Mouse (Mus musculus) kidney, adult 8-10 months (tissue): ENCODE results near the gene Atp11a.

Source experiments
- DNase-seq, 2 experiments: peaks; one replicate each; pipeline ENCODE4 v3.0.0; 2022

Atp11a gene

DNA sequence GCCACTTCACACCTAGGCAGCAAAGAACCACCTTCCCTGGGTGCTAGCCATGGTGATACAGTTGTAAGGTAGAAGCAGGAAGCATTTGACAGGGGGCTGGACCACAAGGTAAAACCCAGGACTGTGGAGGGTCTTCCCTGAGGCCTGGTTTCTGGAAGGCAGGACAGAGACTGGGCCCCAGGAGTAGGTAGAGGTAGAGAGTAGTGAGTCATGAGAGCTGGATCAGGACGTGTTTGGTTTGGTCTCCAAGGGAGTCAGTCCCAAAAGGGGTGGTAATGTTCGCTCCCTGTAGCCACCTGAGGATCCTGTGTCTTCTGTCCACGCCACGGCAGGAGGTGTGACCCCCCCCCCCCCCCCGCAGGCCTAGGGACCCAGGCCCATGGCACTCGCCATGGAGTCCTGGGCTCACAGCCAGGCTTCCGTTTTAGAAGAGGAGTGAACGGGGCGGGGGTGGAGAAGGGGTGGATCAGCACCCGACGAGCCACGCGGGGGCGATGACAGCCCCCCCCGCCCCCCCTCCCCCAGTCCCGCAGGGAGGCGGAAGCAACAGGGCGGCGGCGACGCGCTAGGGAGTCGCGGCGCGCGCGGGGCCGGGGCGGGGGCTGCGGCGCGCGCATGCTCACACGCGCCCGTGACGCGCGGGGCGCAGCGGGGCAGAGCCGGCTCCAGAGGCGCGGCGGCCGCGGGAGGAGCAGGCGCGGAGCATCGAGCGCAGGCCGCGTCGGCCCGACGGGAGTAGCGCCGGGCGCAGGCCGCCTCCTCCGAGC lies at the start of gene Atp11a:
TSS of gene Atp11a (plus strand) at position 624 of the 767 bp plus-strand sequence.
- DNase-seq = peak; percentile 53 to 55

DNA sequence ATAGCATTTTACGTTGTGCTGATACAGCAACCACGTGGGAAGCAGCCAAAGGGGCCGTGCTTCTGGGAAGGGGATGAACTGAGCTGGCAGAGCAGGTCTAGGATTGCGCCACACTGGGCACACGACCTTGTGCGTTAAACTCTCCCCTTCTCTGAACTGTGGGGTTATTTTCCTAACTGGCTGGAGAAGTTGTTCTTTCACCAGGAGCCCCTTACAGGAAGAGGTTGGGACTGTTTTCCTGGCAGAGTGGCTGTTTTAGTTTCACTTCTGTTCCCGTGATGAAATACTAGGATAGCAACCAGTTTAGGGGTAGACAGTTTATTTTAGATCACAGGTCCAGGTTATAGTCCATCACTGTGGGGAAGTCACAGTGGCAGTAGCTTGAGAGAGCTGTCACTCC lies 45.2 kb upstream of the Atp11a start:
- DNase-seq = no peak

DNA sequence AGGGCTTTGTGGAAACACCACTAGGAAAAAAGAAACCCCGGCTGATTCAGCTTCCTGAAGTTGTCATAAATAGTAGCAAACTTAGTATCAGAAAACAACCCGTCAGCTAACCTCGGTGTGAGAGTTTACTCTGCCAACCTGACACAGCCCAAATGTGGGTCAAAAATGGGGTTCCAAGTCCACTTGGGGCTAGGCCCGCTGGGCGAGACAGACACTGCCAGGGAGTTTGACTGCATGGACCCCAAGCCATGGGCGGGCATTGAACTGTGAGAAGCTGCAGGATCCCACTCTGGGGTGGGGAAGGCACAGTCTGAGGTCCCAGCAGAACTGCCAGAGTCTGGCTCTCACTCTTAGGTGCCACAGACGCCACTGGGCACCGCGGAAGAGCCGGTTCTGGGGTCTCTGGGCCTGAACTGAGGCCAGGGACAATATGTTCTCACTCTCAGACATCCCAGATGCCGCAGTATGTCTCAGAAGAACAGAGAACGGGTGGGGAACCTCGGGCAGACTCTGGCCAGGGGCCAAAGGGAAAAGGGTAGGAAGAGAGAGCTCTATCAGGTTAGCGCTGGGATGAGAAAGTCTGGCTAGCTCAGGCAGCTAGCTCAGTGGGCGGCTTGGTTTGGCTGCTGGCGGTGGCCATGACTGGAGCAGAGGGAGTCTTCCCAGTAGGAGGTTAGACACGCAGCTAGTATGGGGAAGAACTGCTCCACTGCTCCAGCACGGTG lies 40.8 kb upstream of the Atp11a start:
- peak; percentile 66 to 79 for DNase-seq

GRCm38 (mm10) chr8:12719091-12719490 lies 37.7 kb upstream of the Atp11a start:
- DNase-seq = peak; percentile 70 to 76

DNA sequence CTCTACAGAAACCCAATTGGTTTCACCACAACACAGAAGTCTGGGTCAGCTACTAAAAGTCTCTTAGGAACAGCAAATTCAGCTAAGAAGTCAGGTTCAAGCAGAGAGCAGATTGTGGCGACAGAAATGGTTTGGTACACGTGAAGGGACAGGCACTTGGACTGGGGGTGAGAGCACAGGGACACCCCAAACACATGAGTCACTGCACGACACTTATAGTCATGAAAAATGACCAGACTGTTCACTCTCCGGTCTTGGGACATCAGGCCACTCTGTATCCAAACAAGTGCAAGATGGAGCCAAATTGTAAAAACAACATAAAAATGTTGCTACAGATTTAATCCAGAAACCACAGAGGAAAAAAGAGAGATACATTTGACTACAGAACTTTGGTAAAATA lies 28.2 kb upstream of the Atp11a start:
- no peak for DNase-seq

DNA sequence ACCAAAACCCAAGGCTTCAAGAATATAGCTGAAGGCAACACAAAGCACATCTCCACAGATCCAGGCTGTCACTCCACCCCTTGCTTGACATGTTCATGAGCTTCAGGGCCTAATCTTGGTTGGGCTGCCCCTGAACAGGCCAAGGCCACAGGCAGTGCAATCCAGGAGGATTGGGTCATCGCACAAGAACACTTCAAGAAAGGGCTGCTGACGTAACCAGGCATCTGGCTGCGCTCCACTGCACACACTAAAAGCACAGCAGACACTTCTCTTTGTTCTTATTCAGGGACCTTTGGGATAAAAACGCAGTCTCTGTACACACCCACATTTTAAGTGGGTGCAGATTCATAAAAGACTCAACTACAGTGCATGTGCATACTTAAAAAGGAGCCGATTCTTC lies 26.0 kb upstream of the Atp11a start:
- DNase-seq = peak; percentile 30 to 68

DNA sequence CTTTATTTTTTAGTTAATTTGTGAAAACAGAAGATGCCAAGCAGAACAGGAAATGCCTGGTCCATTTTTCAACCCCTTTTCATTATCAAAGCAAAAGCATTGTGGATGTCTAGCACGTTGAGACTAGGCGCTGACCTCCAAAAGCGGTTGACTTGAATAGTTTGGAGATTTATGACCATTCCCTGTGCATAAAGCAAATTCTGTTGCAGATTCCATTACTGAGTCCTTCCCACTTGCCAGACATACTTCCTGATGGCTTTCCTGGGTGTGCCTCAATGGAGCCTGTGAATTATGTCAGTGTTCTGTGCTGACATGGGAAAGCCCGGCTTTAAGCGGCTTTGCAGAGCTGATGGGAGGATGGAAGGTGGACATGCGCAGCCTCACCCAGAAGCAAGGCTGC lies 24.4 kb upstream of the Atp11a start:
- DNase-seq = no peak

DNA sequence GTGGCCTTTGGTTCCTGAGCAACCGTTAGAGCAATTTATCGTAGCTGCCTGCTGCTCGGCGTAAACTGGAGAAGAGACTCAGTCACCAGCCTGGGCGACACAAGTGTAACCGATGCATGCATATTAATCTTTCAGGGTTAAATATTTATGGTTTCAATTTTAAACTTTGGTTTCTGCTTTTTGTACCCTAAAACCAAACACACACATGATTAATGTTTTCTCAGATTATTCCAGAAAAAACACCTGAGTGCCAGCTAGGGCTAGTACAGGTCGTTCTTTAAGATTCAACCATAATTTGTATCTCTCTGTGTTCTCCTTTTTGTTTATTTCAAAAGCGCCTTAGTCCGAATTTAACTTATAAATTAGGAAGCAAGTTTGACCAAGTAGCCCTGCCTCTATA lies 17.7 kb upstream of the Atp11a start:
- no peak for DNase-seq

DNA sequence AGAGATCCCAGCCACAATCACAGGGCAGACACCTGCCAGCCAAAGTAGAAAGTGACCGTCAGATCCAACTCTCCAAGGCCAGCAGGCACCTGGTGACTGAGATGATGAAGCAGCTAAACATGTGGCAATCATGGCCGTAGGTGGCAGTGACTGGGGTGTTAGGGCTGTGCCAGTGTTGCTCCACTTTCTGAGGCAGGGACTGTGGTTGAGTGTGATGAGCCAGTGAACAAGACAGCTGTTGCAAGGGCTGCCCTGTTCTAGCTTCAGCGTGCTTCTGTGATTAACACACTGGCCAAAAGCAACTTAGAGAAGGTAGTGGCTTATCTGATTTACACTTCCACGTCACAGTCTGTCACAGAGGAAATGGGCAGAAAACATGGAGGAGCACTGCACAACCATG lies 13.4 kb upstream of the Atp11a start:
- DNase-seq = no peak

DNA sequence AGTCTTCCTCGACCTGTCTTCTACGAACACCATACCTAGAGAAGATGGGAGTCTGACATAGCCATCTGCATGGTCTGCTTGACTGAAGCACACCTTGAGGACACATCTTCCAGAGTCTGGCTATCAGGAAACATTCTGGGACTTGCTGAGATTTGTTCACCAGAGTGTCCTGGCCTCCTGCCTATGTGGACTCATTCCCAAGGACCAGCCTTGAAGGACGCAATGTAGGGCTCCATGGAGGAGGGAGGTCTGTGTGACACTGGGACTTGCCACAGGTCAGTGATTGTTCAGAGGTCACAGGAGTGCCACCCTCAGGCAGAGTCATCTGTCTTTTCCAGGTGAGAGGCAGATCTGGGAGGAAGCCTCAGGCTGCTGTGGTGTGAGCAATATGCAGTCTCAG lies 8.6 kb upstream of the Atp11a start:
- DNase-seq = no peak

GRCm38 (mm10) chr8:12749116-12749515 lies 7.7 kb upstream of the Atp11a start:
- peak; percentile 80 to 89 for DNase-seq

GRCm38 (mm10) chr8:12753054-12753453 lies 3.8 kb upstream of the Atp11a start:
- peak; percentile 69 to 71 for DNase-seq

DNA sequence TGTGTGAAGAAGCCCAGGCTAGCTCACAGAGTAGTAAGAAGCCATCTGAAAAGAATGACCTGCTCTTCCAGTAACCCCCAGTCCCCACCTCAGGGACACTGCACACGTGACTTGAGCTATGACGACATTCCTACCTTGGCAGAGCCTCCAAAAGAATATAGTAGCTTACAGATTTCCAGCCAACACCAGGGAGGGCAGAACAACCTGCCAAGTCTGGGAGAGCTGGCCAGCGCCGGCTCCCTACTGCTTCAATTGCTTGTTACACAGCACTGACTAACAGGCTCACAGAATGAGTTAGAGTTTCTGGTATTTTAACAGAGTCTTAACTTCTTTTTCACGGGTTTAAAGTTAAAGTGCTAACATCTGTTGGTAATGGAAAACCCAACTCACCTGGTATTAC lies 2.7 kb upstream of the Atp11a start:
- peak; percentile 83 to 84 for DNase-seq

DNA sequence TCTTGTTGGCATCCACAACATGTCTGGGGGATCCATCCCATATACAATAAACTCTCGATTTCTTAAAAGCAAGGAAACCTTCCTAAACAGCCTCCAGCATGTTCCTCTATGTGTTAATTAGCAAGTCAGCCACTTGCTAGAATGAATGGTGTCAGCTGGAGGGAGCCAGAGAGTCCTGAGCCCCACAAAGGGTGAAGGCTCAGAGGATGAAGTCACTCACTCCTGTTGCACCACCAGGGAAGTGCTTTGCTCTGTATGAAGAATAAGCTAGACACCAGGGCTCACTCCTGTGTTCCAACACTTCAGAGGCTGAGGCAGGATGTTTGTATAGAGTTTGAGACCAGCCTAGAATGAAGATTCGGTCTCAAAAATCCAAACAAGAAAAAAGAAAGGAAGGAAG lies 1.5 kb upstream of the Atp11a start:
- DNase-seq = no peak

- DNase-seq = no peak
These were observed 988 bp upstream of the Atp11a start for GRCm38 (mm10) chr8:12755826-12756225.

GRCm38 (mm10) chr8:12757231-12757940 lies 572 bp downstream of the Atp11a start:
- no peak for DNase-seq

- no peak for DNase-seq
These were observed 3.1 kb downstream of the Atp11a start for GRCm38 (mm10) chr8:12759963-12760362.

DNA sequence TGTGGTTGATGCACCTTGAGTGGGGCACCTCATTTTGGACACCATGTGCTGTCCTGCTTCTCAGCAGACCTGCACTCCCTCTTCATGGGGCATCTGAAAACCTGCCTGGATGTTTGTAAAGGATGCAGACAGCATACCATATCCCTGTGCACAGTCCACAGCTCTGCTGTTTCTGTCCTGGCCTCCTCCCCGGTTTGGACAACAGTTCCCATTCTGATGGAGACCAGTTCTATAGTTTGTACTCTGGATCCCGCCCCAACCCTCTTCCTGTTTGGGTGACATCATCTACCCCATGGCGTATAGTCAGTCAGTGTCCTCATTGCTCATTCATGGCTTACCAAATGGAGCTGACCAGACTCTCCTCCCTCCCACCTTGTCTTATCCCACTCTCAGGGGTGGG lies 5.1 kb downstream of the Atp11a start:
- no peak for DNase-seq

GRCm38 (mm10) chr8:12763565-12764108 lies 6.8 kb downstream of the Atp11a start:
- DNase-seq = peak; percentile 38 to 45

- no peak for DNase-seq
These were observed 8.2 kb downstream of the Atp11a start for GRCm38 (mm10) chr8:12764971-12765370.

DNA sequence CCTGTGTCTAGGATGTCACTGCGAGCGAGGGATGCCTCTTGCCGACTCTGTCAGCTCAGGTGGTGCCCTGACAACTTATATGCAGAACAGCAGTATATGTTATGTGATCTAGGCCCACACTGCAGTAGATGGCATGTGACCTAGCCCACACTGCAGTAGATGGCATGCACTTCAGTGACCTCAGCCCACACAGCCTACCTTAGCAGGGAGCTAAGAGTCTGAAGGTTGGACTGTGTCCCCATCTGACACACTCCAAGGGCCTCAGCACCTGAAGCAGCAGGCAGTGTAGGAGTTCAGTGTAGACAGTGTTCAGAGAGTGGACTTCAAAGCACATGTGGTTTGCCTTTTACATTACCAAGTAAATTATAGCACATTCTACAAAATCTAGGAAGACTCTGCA lies 10.4 kb downstream of the Atp11a start:
- no peak for DNase-seq

- DNase-seq = no peak
These were observed 11.9 kb downstream of the Atp11a start for GRCm38 (mm10) chr8:12768747-12769146.

- no peak for DNase-seq
These were observed 12.5 kb downstream of the Atp11a start for GRCm38 (mm10) chr8:12769296-12769695.
